Mouse (Mus musculus) heart, embryonic 14.5 days (tissue): ENCODE results near the gene Npm1. TPM values are rescaled to one million over a fixed set of nuclear protein-coding genes. Genes with fewer than 3 reads are reported as not detected.

Experiments
- ATAC-seq: fragments of 200-750 bp; cut with Nextera tagmentation; 2 replicates; pipeline ENCODE4 v1.8.0; 2017; ENCODE audit warnings: low read depth, moderate TSS enrichment; ENCODE audit not compliant: insufficient number of reproducible peaks, insufficient read depth, low FRiP score
- H3K27ac ChIP-seq, 2 experiments: fragments of 200-500 bp in 1 of 2; fragments of 300-500 bp in 1 of 2; sonication (generic) in 1 of 2; replicated peaks in 1 of 2; 2 replicates each; pipeline ENCODE4 v1.5.1; 2012 to 2014; ENCODE audit warnings: low read depth in 2 of 2, low read length in 2 of 2, control low read depth in 1 of 2, mild to moderate bottlenecking in 1 of 2, mixed read lengths in 1 of 2; ENCODE audit not compliant: control insufficient read depth in 1 of 2, insufficient read depth in 1 of 2
- H3K27me3 ChIP-seq: fragments of 300-500 bp; sonication (generic); 2 replicates; pipeline ENCODE4 v1.6.1; 2014; ENCODE audit warnings: mild to moderate bottlenecking, low read length, control low read depth; ENCODE audit not compliant: control insufficient read depth, insufficient read depth
- H3K36me3 ChIP-seq: fragments of 300-500 bp; sonication (generic); 2 replicates; pipeline ENCODE4 v1.6.1; 2014; ENCODE audit warnings: mild to moderate bottlenecking, control low read depth, low read length, mixed read lengths; ENCODE audit not compliant: control insufficient read depth, insufficient read depth
- H3K4me1 ChIP-seq, 2 experiments: fragments of 200-500 bp in 1 of 2; fragments of 300-500 bp in 1 of 2; sonication (generic) in 1 of 2; 2 replicates each; pipeline ENCODE4 v1.6.1; 2012 to 2014; ENCODE audit warnings: low read length in 2 of 2, control low read depth in 1 of 2, mixed read lengths in 1 of 2; ENCODE audit not compliant: control insufficient read depth in 2 of 2, insufficient read depth in 2 of 2
- H3K4me2 ChIP-seq: fragments of 300-500 bp; sonication (generic); 2 replicates; pipeline ENCODE4 v1.6.1; 2014; ENCODE audit warnings: mild to moderate bottlenecking, low read length
- H3K4me3 ChIP-seq, 2 experiments: fragments of 200-500 bp in 1 of 2; fragments of 300-500 bp in 1 of 2; sonication (generic) in 1 of 2; 2 replicates each; pipeline ENCODE4 v1.5.1; 2012 to 2014; ENCODE audit warnings: low read length in 2 of 2, mild to moderate bottlenecking in 2 of 2, control low read depth in 1 of 2, low read depth in 1 of 2, moderate library complexity in 1 of 2; ENCODE audit not compliant: control insufficient read depth in 1 of 2, insufficient read depth in 1 of 2
- H3K9ac ChIP-seq: fragments of 300-500 bp; sonication (generic); 2 replicates; pipeline ENCODE4 v1.6.1; 2014; ENCODE audit warnings: mild to moderate bottlenecking, low read length
- H3K9me3 ChIP-seq: fragments of 300-500 bp; sonication (generic); 2 replicates; pipeline ENCODE4 v1.6.1; 2016; ENCODE audit warnings: low read length, control low read depth; ENCODE audit not compliant: control insufficient read depth
- WGBS: fragments of 180-500 bp; shearing (Covaris S2); extraction: QIAGEN DNeasy Blood & Tissue Kit; methylation state at CpG from one replicate; pipeline ENCODE4 v1.1.7; 2014; 5-methylcytosine and 5-hydroxymethylcytosine counted together
- polyA plus RNA-seq: library from polyadenylated mRNA; unstranded; fragments of >200 nt; fragmentation: Nextera tagmentation; extraction: Ambion mirVana; gene quantifications from 2 replicates; pipeline ENCODE4 v1.2.1, GENCODE M21; 2014

The Npm1 gene
- polyA plus RNA-seq, 1 experiment from 2014 or later, result 517 TPM

DNA sequence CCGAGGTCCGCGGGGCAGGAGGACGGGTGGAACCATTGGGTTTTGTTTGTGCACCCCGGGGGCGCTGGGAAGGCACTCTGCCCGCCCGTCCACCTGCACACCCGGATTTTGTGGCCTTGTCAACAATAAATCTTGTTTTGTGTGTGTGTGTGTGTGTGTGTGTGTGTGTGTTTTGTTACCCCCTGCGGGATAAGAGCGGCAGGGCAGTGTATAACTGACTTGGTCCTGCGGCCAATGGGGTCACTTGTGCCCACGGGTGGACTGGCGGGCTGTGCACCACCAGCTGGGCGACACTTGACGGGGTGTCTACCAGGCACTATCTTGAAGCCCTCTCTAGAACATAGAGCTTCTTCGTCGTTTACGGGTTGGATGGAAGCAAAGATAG, 38.6 kb upstream of the Npm1 start:
- Histone ChIP-seq H3K9ac (no peak overlapping the region), H3K27me3 (peaks cover 99% of the 10 kb centered on the region), H3K4me3 (peak overlapping the region; percentile 15 to 34; a peak in 3 of 4 replicates), H3K27ac (no peak overlapping the region), H3K9me3 (peaks cover 14% of the 10 kb centered on the region), H3K4me1 (peaks cover 0 to 23% of the 10 kb centered on the region in 2 experiments; a peak in 3 of 4 replicates), H3K4me2 (peak overlapping the region; percentile 57), H3K36me3 (no peaks in the 10 kb centered on the region)
- WGBS, result 5% methylated on average over 19 of the region's 19 CpGs
- no peak for ATAC-seq

DNA sequence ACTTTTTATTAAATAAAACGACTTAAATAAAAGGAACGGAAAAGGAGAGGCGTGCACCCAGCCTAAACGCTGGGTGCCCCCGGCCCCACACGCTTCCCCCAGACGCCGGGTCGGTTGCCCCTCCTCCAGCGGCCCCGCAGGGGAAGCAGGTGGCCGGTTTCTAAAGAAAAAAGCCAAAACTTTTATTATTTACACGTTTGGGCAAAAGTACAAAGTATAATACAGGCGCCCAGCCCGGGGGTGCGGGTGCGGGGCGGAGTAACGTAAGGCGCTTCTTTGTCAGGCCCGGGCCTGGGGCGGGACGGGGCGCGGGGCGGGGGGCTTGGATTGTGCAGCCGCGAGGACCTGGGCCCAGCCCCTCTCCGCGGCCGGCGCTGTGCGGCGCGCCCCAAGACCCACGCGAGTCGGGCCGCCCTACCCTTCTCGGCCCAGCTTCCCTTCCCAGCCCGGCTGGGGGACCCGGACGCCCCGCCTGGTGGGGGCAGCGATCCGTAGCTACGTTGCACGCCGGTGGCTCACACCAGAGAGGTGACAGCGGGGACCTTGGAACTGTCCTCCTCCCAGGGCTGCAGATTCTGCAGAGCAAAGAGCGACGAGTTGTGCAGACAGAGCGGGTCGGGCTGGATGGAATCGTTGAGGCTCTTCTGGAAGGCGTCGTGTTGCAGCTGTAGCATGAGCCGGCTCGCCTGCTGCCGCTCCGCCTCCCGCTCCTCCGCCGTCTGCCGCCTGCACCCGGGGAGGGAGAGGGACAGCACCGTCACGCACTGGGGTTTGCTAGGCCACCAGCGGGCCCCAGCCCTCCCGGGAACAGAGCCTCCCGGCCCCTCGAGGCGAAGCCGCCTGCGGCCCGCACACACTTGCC, 38.0 kb upstream of the Npm1 start:
- Histone ChIP-seq H3K27ac (no peak overlapping the region), H3K9me3 (peaks cover 14% of the 10 kb centered on the region), H3K36me3 (no peaks in the 10 kb centered on the region), H3K27me3 (peaks cover 99% of the 10 kb centered on the region), H3K4me2 (peak overlapping the region; percentile 57), H3K9ac (no peak overlapping the region), H3K4me1 (peaks cover 0 to 23% of the 10 kb centered on the region in 2 experiments; a peak in 3 of 4 replicates), H3K4me3 (peak overlapping the region; percentile 15 to 34; a peak in 3 of 4 replicates)
- 0 out of 2 replicates have a peak, but pooled peaks have one; percentile 10 for ATAC-seq
- under 1% methylated on average over 62 of the region's 76 CpGs for WGBS

DNA sequence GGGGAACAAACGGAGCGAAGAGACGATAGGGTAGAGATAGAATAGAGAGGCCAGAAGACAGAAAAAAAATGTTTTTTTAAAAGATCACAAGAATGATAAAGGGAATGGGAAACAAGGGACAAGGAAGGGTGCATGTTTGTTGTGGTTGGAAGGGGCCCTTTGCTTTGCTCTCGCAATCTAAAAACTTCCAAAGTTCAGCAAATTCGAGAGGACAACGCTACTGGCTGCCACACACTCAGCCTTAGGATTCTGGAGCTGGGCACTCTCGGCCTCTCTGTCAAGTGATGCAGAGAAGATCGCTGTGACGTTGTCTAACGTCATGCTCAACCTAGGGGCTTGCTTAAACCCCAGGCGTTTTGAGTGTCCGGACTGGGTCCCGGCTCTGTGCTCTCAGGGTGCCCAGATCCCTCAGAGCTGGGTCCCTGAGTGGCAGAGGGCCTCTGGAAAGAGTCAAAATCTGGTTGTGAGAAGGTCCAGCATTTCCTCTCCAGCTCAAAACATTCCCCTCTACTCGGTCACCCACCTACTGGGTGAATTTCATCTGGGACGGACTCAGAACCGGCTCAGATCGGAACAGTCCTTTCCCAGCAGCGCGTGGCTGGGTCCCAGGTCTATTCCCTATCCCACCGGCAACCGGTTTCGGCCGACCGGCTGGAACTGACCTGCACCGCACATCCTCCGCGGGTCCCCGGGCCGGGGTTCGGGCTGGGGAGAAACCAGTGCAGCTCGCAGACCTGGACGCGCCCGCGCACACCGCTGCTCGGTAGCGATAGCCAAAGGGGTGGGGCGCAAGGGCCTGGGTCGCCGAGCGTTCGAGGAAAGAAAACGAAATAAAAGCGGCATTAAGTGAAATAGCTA, 37.1 kb upstream of the Npm1 start:
- no peak for ATAC-seq
- 2% methylated on average over 45 of the region's 45 CpGs for WGBS
- H3K27ac ChIP-seq, result no peak overlapping the region

DNA sequence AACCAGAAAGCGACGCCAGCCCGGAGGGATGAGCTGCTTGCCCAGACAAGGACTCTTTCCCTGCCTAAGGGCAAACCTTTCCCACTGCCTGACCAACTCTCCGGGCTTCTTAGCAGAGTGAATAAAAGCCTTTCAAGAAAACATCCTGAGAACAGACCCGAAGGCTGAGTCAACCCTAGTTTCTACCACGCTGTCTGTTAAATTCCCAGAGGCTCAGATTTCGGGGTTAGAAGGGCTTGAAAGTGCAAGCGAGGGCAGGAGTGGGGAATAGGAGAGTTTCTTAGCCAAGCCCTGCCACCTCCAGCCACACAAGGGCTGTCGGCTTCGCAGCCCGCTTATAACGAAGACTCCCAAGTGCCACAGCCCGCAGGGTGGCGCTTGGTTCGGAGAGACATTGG, 36.1 kb upstream of the Npm1 start:
- ATAC-seq, result no peak
- Histone ChIP-seq H3K4me3 (no peak overlapping the region), H3K27me3 (peaks cover 95% of the 10 kb centered on the region), H3K4me2 (no peak overlapping the region), H3K36me3 (no peaks in the 10 kb centered on the region), H3K9me3 (peaks cover 14% of the 10 kb centered on the region), H3K9ac (no peak overlapping the region), H3K27ac (no peak overlapping the region), H3K4me1 (peaks cover 0 to 23% of the 10 kb centered on the region in 2 experiments; a peak in 3 of 4 replicates)
- 6% methylated on average over 15 of the region's 15 CpGs for WGBS

More for the DNA sequence above, 37.1 kb upstream of the Npm1 start:
- H3K9ac ChIP-seq, result no peak overlapping the region
- H3K36me3 ChIP-seq, result no peaks in the 10 kb centered on the region
- peak overlapping the region in 1 of 2 experiments; percentile 34; a peak in 2 of 4 replicates for H3K4me3 ChIP-seq
- H3K9me3 ChIP-seq, result peaks cover 14% of the 10 kb centered on the region
- peak overlapping the region; percentile 57 for H3K4me2 ChIP-seq
- H3K27me3 ChIP-seq, result peaks cover 99% of the 10 kb centered on the region
- peaks cover 0 to 23% of the 10 kb centered on the region in 2 experiments; a peak in 3 of 4 replicates for H3K4me1 ChIP-seq

DNA sequence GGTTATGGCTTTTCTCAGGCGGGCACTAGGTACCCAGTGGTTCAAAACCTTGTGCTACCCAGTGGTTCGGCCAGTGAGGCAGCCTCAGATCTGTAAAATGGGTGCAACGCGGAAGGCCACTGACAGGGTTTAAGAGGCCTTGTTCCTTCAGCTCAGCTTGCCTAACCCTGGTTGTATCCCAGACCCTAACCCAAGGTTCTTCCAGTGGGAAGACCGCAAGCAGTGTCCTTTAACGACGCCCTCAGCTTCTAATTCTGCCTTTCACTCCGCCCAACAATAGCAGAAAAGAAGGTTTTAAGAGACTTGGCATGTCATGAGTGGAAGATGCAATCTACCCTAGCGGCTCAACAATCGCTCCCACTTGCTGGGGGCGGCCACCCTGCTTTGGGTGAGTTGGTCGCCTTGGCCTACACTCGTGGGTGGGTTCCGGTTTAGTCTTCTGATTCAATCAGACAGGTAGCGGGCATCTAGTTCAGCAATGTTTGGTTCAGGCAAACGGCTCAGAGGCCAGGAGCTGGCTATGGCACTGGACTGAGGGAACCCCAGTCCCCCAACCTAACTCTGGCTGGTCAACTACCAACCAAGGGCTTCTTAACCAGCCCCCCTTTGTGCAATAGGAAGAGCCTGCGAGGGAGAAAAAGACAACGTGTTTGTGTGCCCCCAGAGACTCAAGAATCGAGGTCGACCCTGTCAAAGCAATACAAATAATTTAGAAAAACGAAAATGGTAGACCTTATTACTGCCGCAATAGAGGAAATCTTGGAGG, 35.5 kb upstream of the Npm1 start:
- H3K27me3 ChIP-seq, result peaks cover 95% of the 10 kb centered on the region
- H3K4me3 ChIP-seq, result no peak overlapping the region
- no peak for ATAC-seq
- H3K36me3 ChIP-seq, result no peaks in the 10 kb centered on the region
- no peak overlapping the region for H3K4me2 ChIP-seq
- 28% methylated on average over 22 of the region's 22 CpGs for WGBS
- peaks cover 0 to 22% of the 10 kb centered on the region in 2 experiments; a peak in 3 of 4 replicates for H3K4me1 ChIP-seq
- H3K9ac ChIP-seq, result no peak overlapping the region
- no peak overlapping the region for H3K27ac ChIP-seq
- peaks cover 14% of the 10 kb centered on the region for H3K9me3 ChIP-seq

DNA sequence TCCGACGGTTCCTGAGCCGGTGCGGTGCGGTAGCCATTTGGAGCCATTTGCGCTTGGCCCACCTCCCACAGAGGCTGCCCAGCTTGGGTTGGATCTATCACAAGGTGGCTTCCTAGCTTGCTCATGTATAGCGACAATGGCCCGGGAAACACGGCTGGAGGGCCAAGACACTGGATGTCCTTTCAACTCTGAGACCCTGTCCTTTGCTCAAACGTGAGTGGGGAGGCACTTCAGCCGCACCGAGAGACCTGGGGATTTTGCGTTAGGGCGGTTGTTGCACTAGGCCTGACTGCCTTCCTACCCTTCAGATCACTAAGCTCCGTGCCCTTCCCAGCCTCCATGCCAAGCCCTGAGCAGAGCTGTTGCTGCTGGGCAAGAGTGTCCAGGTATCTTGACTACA, 34.7 kb upstream of the Npm1 start:
- H3K27ac ChIP-seq, result no peak overlapping the region
- peaks cover 0 to 16% of the 10 kb centered on the region in 2 experiments; a peak in 2 of 4 replicates for H3K4me1 ChIP-seq
- no peak overlapping the region for H3K4me2 ChIP-seq
- H3K4me3 ChIP-seq, result no peak overlapping the region
- no peaks in the 10 kb centered on the region for H3K36me3 ChIP-seq
- H3K9me3 ChIP-seq, result peaks cover 14% of the 10 kb centered on the region
- no peak overlapping the region for H3K9ac ChIP-seq
- 24% methylated on average over 15 of the region's 15 CpGs for WGBS
- no peak for ATAC-seq
- H3K27me3 ChIP-seq, result peaks cover 96% of the 10 kb centered on the region

DNA sequence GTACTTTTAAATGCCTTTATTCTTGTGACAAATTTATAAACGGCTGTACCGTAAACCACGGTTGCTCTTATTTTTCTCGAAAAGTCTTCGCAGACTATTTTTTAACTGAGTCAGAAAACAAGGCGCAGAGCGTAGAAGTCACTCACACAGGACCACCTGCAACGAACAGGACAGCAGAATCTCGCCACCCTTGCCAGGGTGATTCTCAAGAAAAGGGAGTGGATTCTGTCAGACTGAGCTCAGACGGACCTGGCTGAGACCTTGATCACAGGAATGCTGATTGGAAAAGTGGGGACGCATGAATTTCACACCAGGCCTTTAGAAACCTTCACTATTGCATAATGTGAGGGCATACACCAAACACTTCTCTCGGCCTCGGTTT, 34.1 kb upstream of the Npm1 start:
- H3K9me3 ChIP-seq, result peaks cover 14% of the 10 kb centered on the region
- H3K36me3 ChIP-seq, result no peaks in the 10 kb centered on the region
- peaks cover 96% of the 10 kb centered on the region for H3K27me3 ChIP-seq
- H3K4me1 ChIP-seq, result peaks cover 0 to 16% of the 10 kb centered on the region in 2 experiments; a peak in 2 of 4 replicates
- no peak overlapping the region for H3K4me3 ChIP-seq
- 36% methylated on average over 13 of the region's 13 CpGs for WGBS
- no peak for ATAC-seq
- no peak overlapping the region for H3K9ac ChIP-seq
- H3K4me2 ChIP-seq, result no peak overlapping the region
- H3K27ac ChIP-seq, result no peak overlapping the region
